Mouse (Mus musculus) embryonic facial prominence, embryonic 12.5 days (tissue): Measurements from ENCODE around the gene Gramd4. TPM values are rescaled to one million over a fixed set of nuclear protein-coding genes. Genes with fewer than 3 reads are reported as not detected.

Experiments
- ATAC-seq: fragments of 200-750 bp; cut with Nextera tagmentation; 2 replicates; pipeline ENCODE4 v1.8.0; 2017; ENCODE audit not compliant: insufficient number of reproducible peaks, insufficient read depth, low FRiP score, low TSS enrichment
- H3K27ac ChIP-seq: fragments of 300-500 bp; sonication (generic); 2 replicates; pipeline ENCODE4 v1.5.1; 2016; ENCODE audit warnings: mild to moderate bottlenecking
- H3K27me3 ChIP-seq: fragments of 300-500 bp; sonication (generic); 2 replicates; pipeline ENCODE4 v1.6.1; 2016; ENCODE audit warnings: mild to moderate bottlenecking, moderate library complexity
- H3K36me3 ChIP-seq: fragments of 300-500 bp; sonication (generic); 2 replicates; pipeline ENCODE4 v1.6.1; 2016; ENCODE audit warnings: mild to moderate bottlenecking
- H3K4me1 ChIP-seq: fragments of 300-500 bp; sonication (generic); 2 replicates; pipeline ENCODE4 v1.6.1; 2016
- H3K4me2 ChIP-seq: fragments of 300-500 bp; sonication (generic); replicated peaks from 2 replicates; pipeline ENCODE4 v1.6.1; 2016; ENCODE audit warnings: mild to moderate bottlenecking, moderate library complexity
- H3K4me3 ChIP-seq: fragments of 300-500 bp; sonication (generic); 2 replicates; pipeline ENCODE4 v1.5.1; 2016; ENCODE audit warnings: mild to moderate bottlenecking
- H3K9ac ChIP-seq: fragments of 300-500 bp; sonication (generic); 2 replicates; pipeline ENCODE4 v1.6.1; 2016; ENCODE audit warnings: mild to moderate bottlenecking, moderate library complexity
- H3K9me3 ChIP-seq: fragments of 300-500 bp; sonication (generic); 2 replicates; pipeline ENCODE4 v1.6.1; 2016; ENCODE audit warnings: mild to moderate bottlenecking, moderate library complexity
- WGBS: fragments of 180-500 bp; shearing (Covaris S2); methylation state at CpG from one replicate; pipeline ENCODE4 v1.1.7; 2016; 5-methylcytosine and 5-hydroxymethylcytosine counted together
- polyA plus RNA-seq: library from polyadenylated mRNA; unstranded; fragments of >200 nt; fragmentation: Nextera tagmentation; extraction: Ambion mirVana; gene quantifications from 2 replicates; pipeline ENCODE4 v1.2.1, GENCODE M21; 2016

Gramd4 gene
- polyA plus RNA-seq, 1 experiment from 2014 or later = 19.4 TPM

- Histone ChIP-seq H3K4me3 (no peak overlapping the region), H3K9ac (no peak overlapping the region), H3K27ac (no peak overlapping the region), H3K36me3 (no peaks in the 10 kb centered on the region), H3K27me3 (no peaks in the 10 kb centered on the region), H3K9me3 (no peaks in the 10 kb centered on the region), H3K4me2 (no peak overlapping the region), H3K4me1 (0 out of 2 replicates have a peak, but pooled peaks cover under 1% of the 10 kb centered on the region)
- no peak for ATAC-seq
- WGBS = 89% methylated on average over 20 of the region's 20 CpGs
Observed at GRCm38 (mm10) chr15:86075305-86076047, 18.0 kb downstream of the Gramd4 start.

GRCm38 (mm10) chr15:86076048-86076315, 18.5 kb downstream of the Gramd4 start:
- H3K4me1 ChIP-seq = no peaks in the 10 kb centered on the region
- 70% methylated on average over 2 of the region's 2 CpGs for WGBS
- no peak overlapping the region for H3K4me3 ChIP-seq
- H3K27ac ChIP-seq = no peak overlapping the region
- no peak overlapping the region for H3K4me2 ChIP-seq
- no peak for ATAC-seq
- H3K9me3 ChIP-seq = no peaks in the 10 kb centered on the region
- H3K27me3 ChIP-seq = no peaks in the 10 kb centered on the region
- H3K36me3 ChIP-seq = no peaks in the 10 kb centered on the region
- H3K9ac ChIP-seq = no peak overlapping the region

GRCm38 (mm10) chr15:86076378-86076777, 18.9 kb downstream of the Gramd4 start:
- H3K9ac ChIP-seq = no peak overlapping the region
- H3K9me3 ChIP-seq = no peaks in the 10 kb centered on the region
- peaks cover 4% of the 10 kb centered on the region; the same call in 1 of the 2 replicates for H3K4me1 ChIP-seq
- ATAC-seq = no peak
- H3K36me3 ChIP-seq = no peaks in the 10 kb centered on the region
- H3K27me3 ChIP-seq = no peaks in the 10 kb centered on the region
- no peak overlapping the region for H3K4me2 ChIP-seq
- H3K27ac ChIP-seq = no peak overlapping the region
- H3K4me3 ChIP-seq = no peak overlapping the region
- 75% methylated on average over 8 of the region's 8 CpGs for WGBS

GRCm38 (mm10) chr15:86077934-86078333, 20.4 kb downstream of the Gramd4 start:
- H3K4me3 ChIP-seq = no peak overlapping the region
- no peaks in the 10 kb centered on the region for H3K36me3 ChIP-seq
- H3K27ac ChIP-seq = no peak overlapping the region
- H3K4me1 ChIP-seq = peaks cover 11% of the 10 kb centered on the region; the same call in 1 of the 2 replicates
- no peak overlapping the region for H3K9ac ChIP-seq
- H3K4me2 ChIP-seq = no peak overlapping the region
- WGBS = 84% methylated on average over 5 of the region's 5 CpGs
- no peak for ATAC-seq
- H3K9me3 ChIP-seq = no peaks in the 10 kb centered on the region
- no peaks in the 10 kb centered on the region for H3K27me3 ChIP-seq

DNA sequence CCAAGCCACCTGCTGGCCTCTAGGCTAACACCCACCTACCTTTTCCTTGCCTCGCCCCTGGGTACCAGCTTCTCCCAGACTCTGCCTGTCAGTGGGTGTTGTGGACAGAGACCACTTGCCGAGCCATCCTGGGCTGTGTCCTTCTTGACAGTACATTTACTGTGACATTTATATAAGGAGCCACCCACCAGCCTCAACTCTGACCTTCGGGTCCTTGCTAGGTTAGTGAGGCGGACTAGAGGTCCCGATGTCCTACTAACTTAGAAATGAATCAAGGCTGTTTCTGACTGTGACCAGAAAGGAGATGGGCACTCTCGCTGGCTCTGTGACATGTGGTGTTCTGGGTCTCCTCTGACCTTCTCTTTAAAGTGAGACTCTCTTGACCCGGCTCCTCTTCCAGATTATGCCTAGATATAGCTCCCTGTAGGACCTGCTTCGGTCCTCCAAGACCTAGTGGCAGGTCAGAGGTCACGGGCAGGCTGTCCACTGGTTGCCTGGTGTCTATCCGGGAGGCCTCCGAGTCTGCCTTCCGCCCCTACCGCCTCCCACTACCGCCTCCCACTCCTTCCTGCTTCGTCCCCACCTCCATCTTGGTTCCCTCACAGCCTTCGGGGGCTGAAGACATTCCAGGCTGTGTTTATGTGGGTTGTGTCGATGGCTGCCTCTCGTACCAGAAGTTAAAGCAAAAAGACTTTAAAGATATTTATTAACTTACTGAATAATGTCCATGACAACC, 21.2 kb downstream of the Gramd4 start:
- H3K9ac ChIP-seq = no peak overlapping the region
- H3K4me1 ChIP-seq = peaks cover 19% of the 10 kb centered on the region; the same call in 1 of the 2 replicates

DNA sequence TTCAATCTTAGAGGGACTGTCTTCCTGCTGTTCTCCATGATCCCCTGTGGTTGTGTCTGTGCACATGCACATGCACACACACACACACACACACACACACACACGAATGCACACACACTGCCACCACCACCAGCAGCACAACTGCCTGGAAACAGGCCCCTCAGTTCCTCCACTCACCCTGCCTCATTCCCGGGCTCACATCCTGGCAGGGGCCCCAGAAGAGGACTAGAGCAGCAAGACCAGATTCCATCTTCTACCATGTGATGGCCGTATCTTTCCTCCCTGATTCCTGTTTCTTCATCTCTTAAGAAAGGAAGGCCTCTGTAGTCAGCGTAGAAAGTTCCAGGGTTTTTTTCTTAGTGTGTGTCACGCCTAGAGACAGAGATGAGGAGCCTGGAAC, 22.0 kb downstream of the Gramd4 start:
- no peak overlapping the region for H3K4me3 ChIP-seq

More for the DNA sequence above, 21.2 kb downstream of the Gramd4 start:
- Histone ChIP-seq H3K4me2 (no peak overlapping the region), H3K36me3 (no peaks in the 10 kb centered on the region), H3K27me3 (no peaks in the 10 kb centered on the region), H3K9me3 (no peaks in the 10 kb centered on the region), H3K4me3 (no peak overlapping the region), H3K27ac (no peak overlapping the region)
- WGBS = 65% methylated on average over 18 of the region's 18 CpGs
- ATAC-seq = no peak

DNA sequence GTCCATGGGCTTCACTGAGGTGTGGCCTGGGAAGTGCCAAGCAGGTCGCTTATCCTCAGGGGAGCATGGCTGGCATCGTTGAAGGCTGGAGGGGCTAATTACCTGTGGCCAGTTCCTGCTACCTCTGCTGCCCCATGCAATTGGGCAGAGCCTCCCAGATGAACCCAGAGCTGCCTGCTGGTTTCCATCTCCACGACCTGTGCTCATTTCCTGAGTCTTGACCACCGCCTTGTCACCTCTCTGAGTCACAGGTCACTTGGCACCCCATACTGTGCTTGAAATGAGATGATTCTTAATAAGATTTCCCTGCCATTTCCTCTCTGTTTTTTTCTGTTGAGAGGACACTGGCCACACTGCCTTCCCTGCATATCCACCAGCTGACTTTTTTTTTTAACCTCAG, 22.4 kb downstream of the Gramd4 start:
- no peak overlapping the region for H3K4me2 ChIP-seq
- H3K4me1 ChIP-seq = peaks cover 23% of the 10 kb centered on the region
- H3K4me3 ChIP-seq = no peak overlapping the region
- no peak overlapping the region for H3K27ac ChIP-seq
- H3K9ac ChIP-seq = no peak overlapping the region
- 54% methylated on average over 4 of the region's 4 CpGs for WGBS
- no peaks in the 10 kb centered on the region for H3K27me3 ChIP-seq
- no peak for ATAC-seq
- no peaks in the 10 kb centered on the region for H3K36me3 ChIP-seq
- H3K9me3 ChIP-seq = no peaks in the 10 kb centered on the region

More for the DNA sequence above, 22.0 kb downstream of the Gramd4 start:
- Histone ChIP-seq H3K27ac (0 out of 2 replicates have a peak overlapping the region, but pooled peaks have one; percentile 54), H3K36me3 (no peaks in the 10 kb centered on the region), H3K9ac (no peak overlapping the region), H3K27me3 (no peaks in the 10 kb centered on the region), H3K4me2 (no peak overlapping the region), H3K4me1 (peaks cover 20% of the 10 kb centered on the region; the same call in 1 of the 2 replicates), H3K9me3 (no peaks in the 10 kb centered on the region)
- no peak for ATAC-seq
- 70% methylated on average over 5 of the region's 5 CpGs for WGBS

GRCm38 (mm10) chr15:86080408-86080807, 22.9 kb downstream of the Gramd4 start:
- peaks cover 28% of the 10 kb centered on the region for H3K4me1 ChIP-seq
- WGBS = 95% methylated on average over 1 of the region's 1 CpGs
- H3K36me3 ChIP-seq = no peaks in the 10 kb centered on the region

GRCm38 (mm10) chr15:86081654-86082053, 24.2 kb downstream of the Gramd4 start:
- H3K4me2 ChIP-seq = no peak overlapping the region
- no peak overlapping the region for H3K9ac ChIP-seq
- ATAC-seq = no peak
- H3K4me1 ChIP-seq = peaks cover 41% of the 10 kb centered on the region
- no peak overlapping the region for H3K4me3 ChIP-seq
- WGBS = 50% methylated on average over 12 of the region's 12 CpGs
- H3K27ac ChIP-seq = no peak overlapping the region
- H3K36me3 ChIP-seq = no peaks in the 10 kb centered on the region
- 0 out of 2 replicates have a peak, but pooled peaks cover 3% of the 10 kb centered on the region for H3K27me3 ChIP-seq
- no peaks in the 10 kb centered on the region for H3K9me3 ChIP-seq

More at GRCm38 (mm10) chr15:86080408-86080807, 22.9 kb downstream of the Gramd4 start:
- H3K27me3 ChIP-seq = no peaks in the 10 kb centered on the region
- H3K4me3 ChIP-seq = no peak overlapping the region
- no peak overlapping the region for H3K9ac ChIP-seq
- H3K4me2 ChIP-seq = no peak overlapping the region
- no peaks in the 10 kb centered on the region for H3K9me3 ChIP-seq
- no peak for ATAC-seq
- no peak overlapping the region for H3K27ac ChIP-seq

GRCm38 (mm10) chr15:86082551-86082961, 25.1 kb downstream of the Gramd4 start:
- WGBS = 85% methylated on average over 11 of the region's 11 CpGs
- Histone ChIP-seq H3K9ac (no peak overlapping the region), H3K4me3 (no peak overlapping the region), H3K27ac (no peak overlapping the region), H3K27me3 (0 out of 2 replicates have a peak, but pooled peaks cover 3% of the 10 kb centered on the region), H3K9me3 (no peaks in the 10 kb centered on the region), H3K4me1 (peaks cover 45% of the 10 kb centered on the region), H3K36me3 (no peaks in the 10 kb centered on the region), H3K4me2 (no peak overlapping the region)
- ATAC-seq = no peak

GRCm38 (mm10) chr15:86083261-86083741, 25.8 kb downstream of the Gramd4 start:
- Histone ChIP-seq H3K27me3 (0 out of 2 replicates have a peak, but pooled peaks cover 3% of the 10 kb centered on the region), H3K4me3 (no peak overlapping the region), H3K36me3 (no peaks in the 10 kb centered on the region), H3K4me2 (no peak overlapping the region), H3K9ac (no peak overlapping the region), H3K4me1 (peaks cover 50% of the 10 kb centered on the region), H3K9me3 (no peaks in the 10 kb centered on the region), H3K27ac (no peak overlapping the region)
- WGBS = 56% methylated on average over 6 of the region's 6 CpGs
- no peak for ATAC-seq
